Mouse (Mus musculus) kidney, adult 2 months (tissue): Measurements from ENCODE around the gene Olfr1094.

Source experiments
- CTCF ChIP-seq: fragments of 200-500 bp; conservative IDR thresholded peaks from 2 replicates; pipeline ENCODE4 v1.5.1; 2011; ENCODE audit warnings: low read depth, mild to moderate bottlenecking, control low read depth, low read length, moderate library complexity, mixed read lengths; ENCODE audit not compliant: insufficient read depth, insufficient read length
- POLR2A ChIP-seq: fragments of 200-500 bp; IDR thresholded peaks from one replicate; pipeline ENCODE4 v1.6.1; 2011; ENCODE audit warnings: low read depth, low read length, control low read depth

DNA sequence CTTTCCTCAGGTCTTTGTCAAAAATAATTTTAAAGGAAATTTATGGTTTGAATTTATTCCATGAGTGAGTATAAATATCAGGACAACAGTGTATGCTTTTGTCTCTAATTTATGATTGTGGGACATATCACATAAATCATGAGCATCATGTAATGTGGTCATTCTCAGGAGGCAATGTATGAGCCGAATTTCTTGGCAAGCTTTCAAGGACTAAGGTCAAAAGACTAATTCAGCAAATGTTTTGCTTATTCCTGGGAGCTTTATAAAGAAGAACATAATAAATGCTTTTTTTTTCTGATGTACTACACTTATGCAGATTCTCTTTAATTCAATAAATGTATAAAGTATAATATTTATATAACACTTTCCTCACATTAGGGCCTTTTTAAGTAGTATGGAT lies 50.2 kb downstream of the Olfr1094 start, which contains the start of gene Gm13723:
- no peak for TF ChIP-seq POLR2A
- no peak for TF ChIP-seq CTCF
